Mouse (Mus musculus) layer of hippocampus, adult 9-10 months (tissue): ENCODE data around the gene Agbl4.

Source experiments
- DNase-seq: peaks from one replicate; pipeline ENCODE4 v3.0.0; 2022; ENCODE audit warnings: low spot score

Gene Agbl4

DNA sequence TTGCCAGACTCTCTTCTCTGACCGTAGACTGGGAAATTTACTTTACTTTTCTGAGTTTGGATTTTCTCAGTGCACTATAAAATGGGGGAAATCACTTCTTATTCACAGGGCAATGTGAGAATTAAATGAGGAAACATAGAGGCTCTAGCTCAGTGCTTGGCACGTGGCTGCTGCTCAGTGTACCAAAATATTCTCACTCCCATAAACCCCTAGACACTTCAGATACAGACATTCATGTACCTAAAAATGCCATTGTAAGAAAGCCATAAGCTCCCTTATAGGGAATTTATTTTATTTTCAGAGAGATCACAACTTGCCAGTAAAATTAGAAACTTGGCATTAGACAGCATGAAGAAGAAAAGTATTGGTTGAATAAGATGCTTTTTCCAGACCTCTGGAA, 883.5 kb downstream of the Agbl4 start:
- DNase-seq, result no peak

GRCm38 (mm10) chr4:111281836-111282235, 884.4 kb downstream of the Agbl4 start:
- DNase-seq, result no peak

- DNase-seq, result no peak
These were observed 887.2 kb downstream of the Agbl4 start for GRCm38 (mm10) chr4:111284625-111285024.

GRCm38 (mm10) chr4:111294528-111295241, 897.2 kb downstream of the Agbl4 start:
- no peak for DNase-seq

DNA sequence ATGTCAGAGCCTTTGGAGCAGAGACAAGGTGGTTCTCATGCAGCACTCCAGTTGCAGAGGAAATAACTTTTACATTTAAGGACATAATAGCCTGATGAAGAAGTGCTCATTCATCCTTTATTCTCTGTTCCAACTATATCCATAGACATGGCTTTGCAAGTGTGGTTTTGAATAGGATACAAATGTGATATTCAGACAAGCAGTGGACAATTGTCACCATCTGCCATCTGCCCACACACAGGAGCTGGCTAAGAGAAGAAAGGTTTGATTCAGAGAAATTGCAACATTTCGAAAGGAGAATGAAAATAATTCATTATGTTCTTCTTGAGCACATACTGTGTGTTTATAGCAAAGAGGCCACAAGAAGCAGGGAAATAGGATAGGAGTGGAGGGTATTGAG, 909.1 kb downstream of the Agbl4 start:
- no peak for DNase-seq

GRCm38 (mm10) chr4:111307166-111307565, 909.7 kb downstream of the Agbl4 start:
- no peak for DNase-seq

- no peak for DNase-seq
These were observed 910.2 kb downstream of the Agbl4 start for GRCm38 (mm10) chr4:111307633-111308032.

- DNase-seq, result no peak
These were observed 911.3 kb downstream of the Agbl4 start for GRCm38 (mm10) chr4:111308572-111309288.

- DNase-seq, result peak; percentile 33
These were observed 929.6 kb downstream of the Agbl4 start for GRCm38 (mm10) chr4:111327094-111327493.

DNA sequence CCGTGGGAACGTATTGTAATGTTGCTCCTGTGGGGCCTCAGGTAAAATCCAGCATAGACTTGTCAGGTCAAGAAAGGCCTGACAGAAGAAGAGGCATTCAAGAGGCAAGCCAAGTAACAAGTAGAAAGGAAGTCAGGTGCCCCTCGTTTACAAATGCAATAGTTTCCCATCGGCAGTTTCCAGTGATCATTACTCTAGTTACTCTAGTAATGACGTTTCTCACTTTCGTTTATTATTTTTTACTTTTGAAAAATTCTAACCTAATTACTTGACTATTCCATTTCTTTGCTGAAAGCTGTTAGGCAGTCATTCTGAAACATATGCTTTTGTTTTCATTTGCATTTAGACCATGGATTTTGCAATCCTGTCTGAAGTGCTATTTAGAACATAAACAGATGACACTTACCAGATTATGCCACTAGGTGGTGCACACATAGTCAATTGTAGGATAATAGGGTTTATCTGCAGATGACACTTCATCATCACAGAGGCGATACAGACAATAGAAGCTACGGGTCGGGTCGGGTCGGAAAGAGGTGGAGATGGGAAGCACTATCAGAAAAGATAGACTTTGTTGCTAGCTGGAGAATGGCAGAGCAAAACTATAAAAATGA, 930.4 kb downstream of the Agbl4 start:
- peak; percentile 84 for DNase-seq

GRCm38 (mm10) chr4:111329501-111329900, 932.0 kb downstream of the Agbl4 start:
- no peak for DNase-seq

GRCm38 (mm10) chr4:111332864-111333263, 935.4 kb downstream of the Agbl4 start:
- no peak for DNase-seq

DNA sequence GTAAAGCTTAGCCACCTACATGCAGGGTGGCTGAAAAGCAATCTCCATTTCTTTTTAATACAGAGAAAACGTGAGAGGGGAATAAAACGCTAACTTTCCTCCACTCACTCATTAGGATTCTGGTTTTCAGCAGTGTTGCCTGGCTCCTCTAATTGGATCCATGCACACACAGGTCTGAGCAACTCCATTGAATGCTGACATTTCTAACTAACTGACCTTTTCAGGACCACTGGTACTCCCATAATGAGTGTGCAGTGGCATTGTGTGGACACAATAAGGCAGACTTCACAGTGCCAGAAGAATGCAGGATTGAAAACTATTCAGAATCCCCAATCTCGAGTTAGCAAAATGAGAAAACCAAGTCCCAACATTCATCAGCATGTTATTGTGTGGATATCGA, 952.5 kb downstream of the Agbl4 start:
- no peak for DNase-seq

GRCm38 (mm10) chr4:111350615-111351525, 953.4 kb downstream of the Agbl4 start:
- no peak for DNase-seq

GRCm38 (mm10) chr4:111356584-111357115, 959.2 kb downstream of the Agbl4 start:
- DNase-seq, result no peak

DNA sequence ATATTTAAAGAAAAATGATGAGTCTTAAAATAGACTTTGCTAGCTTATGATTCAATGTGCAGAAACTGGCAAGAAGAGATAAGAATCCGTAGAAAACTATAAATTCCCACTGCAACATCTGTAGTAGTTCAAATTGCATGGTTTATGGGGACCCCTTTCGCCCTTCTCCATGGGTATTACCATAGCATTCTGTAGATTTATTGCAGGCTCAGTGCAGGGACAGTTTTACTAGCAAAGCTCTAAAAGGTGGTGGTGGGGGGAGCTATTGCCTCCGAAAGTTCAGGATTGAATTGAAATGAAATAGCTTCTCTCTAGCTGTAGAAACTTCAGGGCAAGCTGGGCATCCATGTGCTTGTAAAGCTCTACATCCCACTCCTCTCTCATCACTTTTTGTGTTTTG, 959.7 kb downstream of the Agbl4 start:
- no peak for DNase-seq

GRCm38 (mm10) chr4:111364199-111364598, 966.7 kb downstream of the Agbl4 start:
- DNase-seq, result no peak

- DNase-seq, result no peak
These were observed 970.3 kb downstream of the Agbl4 start for GRCm38 (mm10) chr4:111367771-111368170.

GRCm38 (mm10) chr4:111377159-111377558, 979.7 kb downstream of the Agbl4 start:
- no peak for DNase-seq

DNA sequence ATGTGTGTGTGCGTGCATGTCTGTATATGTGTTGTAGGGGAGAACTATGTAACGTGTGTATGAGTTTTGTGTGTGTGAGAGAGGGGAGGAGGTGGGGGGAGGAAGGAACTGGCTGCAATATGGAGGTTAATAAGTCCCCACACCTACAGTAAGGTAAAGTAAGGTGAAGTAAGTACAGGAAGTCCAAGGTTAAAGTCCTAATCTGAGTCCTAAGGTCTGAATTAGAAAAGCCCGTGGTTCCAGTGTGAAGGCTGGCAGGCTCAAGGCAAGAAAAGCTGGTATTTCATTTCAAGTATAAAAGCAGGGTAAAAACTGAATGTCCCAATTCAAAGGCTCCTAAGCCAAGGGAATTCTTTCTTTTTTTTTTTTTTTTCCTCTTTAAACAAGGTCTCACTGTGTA, 980.6 kb downstream of the Agbl4 start:
- no peak for DNase-seq

DNA sequence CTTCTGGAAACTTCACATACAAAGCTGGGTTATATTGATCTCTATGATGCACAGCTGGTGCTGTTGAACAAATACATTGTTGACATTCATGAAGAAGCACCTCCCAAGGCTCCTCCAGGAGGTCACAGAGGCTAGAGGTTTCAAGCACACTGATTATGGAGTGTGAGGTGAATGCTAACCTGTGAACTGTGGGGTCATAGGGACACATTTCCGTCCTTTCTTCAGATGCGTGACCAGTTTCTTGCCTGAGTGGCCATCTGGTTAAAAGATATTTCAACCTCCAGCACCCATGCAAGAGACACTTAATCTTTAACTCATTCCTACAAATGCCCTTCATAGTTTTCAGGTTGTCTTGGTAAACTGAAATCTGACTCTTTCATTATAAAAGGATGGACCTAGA, 985.6 kb downstream of the Agbl4 start:
- DNase-seq, result no peak

GRCm38 (mm10) chr4:111390736-111391135, 993.3 kb downstream of the Agbl4 start:
- no peak for DNase-seq
